Mouse (Mus musculus): ENCODE results near the gene Zfand3. TPM values are rescaled to one million over a fixed set of nuclear protein-coding genes. Genes with fewer than 3 reads are reported as not detected.

The Zfand3 gene
- total and polyA plus RNA-seq, 3 experiments: 23.2 to 44.0 (median 23.5) TPM

GRCm38 (mm10) chr17:30182063-30182462 lies 177.5 kb downstream of the Zfand3 start:
- peaks cover 4 to 34% of the 10 kb centered on the region in 2 experiments for H3K36me3 ChIP-seq (replicated peaks in 1 of 2; ENCODE audit: control insufficient read depth in 1 of 2, insufficient read depth in 1 of 2, low read length in 1 of 2)
- no peaks in the 10 kb centered on the region for H3K9me3 ChIP-seq (replicated peaks; ENCODE audit: low read length)
- H3K4me1 ChIP-seq (ENCODE audit: control insufficient read depth in 1 of 2, insufficient read depth in 2 of 2): peaks cover 9 to 50% of the 10 kb centered on the region in 2 experiments
- H3K79me2 ChIP-seq (replicated peaks; ENCODE audit: control insufficient read depth, extremely low read depth, insufficient read depth, poor library complexity, severe bottlenecking): no peaks in the 10 kb centered on the region
- H3K4me3 ChIP-seq (replicated peaks in 1 of 3; ENCODE audit: low read depth in 2 of 3, low read length in 2 of 3, poor library complexity in 1 of 3): no peak overlapping the region
- TF ChIP-seq MAFK (IDR thresholded peaks at IDR 0.05; ENCODE audit: insufficient replicate concordance, low read length) (no peak), CHD2 (IDR thresholded peaks at IDR 0.05; ENCODE audit: low read length) (no peak), UBTF (IDR thresholded peaks at IDR 0.05; ENCODE audit: low read depth, low read length) (no peak), KAT2A (IDR thresholded peaks at IDR 0.05; ENCODE audit: insufficient replicate concordance, low read length) (no peak), SMC3 (IDR thresholded peaks at IDR 0.05; ENCODE audit: low read depth, low read length) (no peak), RAD21 (IDR thresholded peaks at IDR 0.05; ENCODE audit: low read depth, low read length) (no peak), E2F4 (IDR thresholded peaks at IDR 0.05; ENCODE audit: insufficient replicate concordance, low read depth, low read length) (no peak), MEF2A (IDR thresholded peaks at IDR 0.05; ENCODE audit: borderline replicate concordance, low read depth, low read length) (no peak), IRF4 (IDR thresholded peaks at IDR 0.05; ENCODE audit: low read depth, low read length) (no peak), MXI1 (IDR thresholded peaks at IDR 0.05; ENCODE audit: low read depth, low read length) (no peak)
- H3K27ac ChIP-seq (ENCODE audit: insufficient read depth, low read depth): no peak overlapping the region
- no peak overlapping the region for H3K9ac ChIP-seq (ENCODE audit: insufficient read depth, low read depth)
- in situ Hi-C loops (cut with MboI; ENCODE audit: low pct_ligation_motif_present, low pct_unique_long_range_greater_than_20kb, low sequenced_read_pairs): no loop called here
- no peaks in the 10 kb centered on the region for H3K27me3 ChIP-seq (replicated peaks)
- no peak overlapping the region for H3K4me2 ChIP-seq (ENCODE audit: insufficient read depth, low read depth, poor library complexity, severe bottlenecking)
- DNase-seq (ENCODE audit: extremely low read depth): no peak
- dilution Hi-C loops (cut with MboI; ENCODE audit: extremely low pct_ligation_motif_present, extremely low pct_unique_long_range_greater_than_20kb, low sequenced_read_pairs): no loop called here

GRCm38 (mm10) chr17:30183561-30183960 lies 179.0 kb downstream of the Zfand3 start:
- Histone ChIP-seq H3K9me3 (replicated peaks; ENCODE audit: low read length) (no peaks in the 10 kb centered on the region), H3K4me2 (ENCODE audit: insufficient read depth, low read depth, poor library complexity, severe bottlenecking) (no peak overlapping the region), H3K36me3 (replicated peaks in 1 of 2; ENCODE audit: control insufficient read depth in 1 of 2, insufficient read depth in 1 of 2, low read length in 1 of 2) (peaks cover 2 to 21% of the 10 kb centered on the region in 2 experiments), H3K4me3 (replicated peaks in 1 of 3; ENCODE audit: low read depth in 2 of 3, low read length in 2 of 3, poor library complexity in 1 of 3) (no peak overlapping the region), H3K27me3 (replicated peaks) (no peaks in the 10 kb centered on the region), H3K27ac (ENCODE audit: insufficient read depth, low read depth) (no peak overlapping the region), H3K4me1 (ENCODE audit: control insufficient read depth in 1 of 2, insufficient read depth in 2 of 2) (peaks cover 9 to 59% of the 10 kb centered on the region in 2 experiments), H3K9ac (ENCODE audit: insufficient read depth, low read depth) (no peak overlapping the region), H3K79me2 (replicated peaks; ENCODE audit: control insufficient read depth, extremely low read depth, insufficient read depth, poor library complexity, severe bottlenecking) (no peaks in the 10 kb centered on the region)
- in situ Hi-C loops (cut with MboI; ENCODE audit: low pct_ligation_motif_present, low pct_unique_long_range_greater_than_20kb, low sequenced_read_pairs): no loop called here
- dilution Hi-C loops (cut with MboI; ENCODE audit: extremely low pct_ligation_motif_present, extremely low pct_unique_long_range_greater_than_20kb, low sequenced_read_pairs): no loop called here
- no peak for DNase-seq (ENCODE audit: extremely low read depth)
- TF ChIP-seq ZMIZ1 (IDR thresholded peaks at IDR 0.05; ENCODE audit: low read depth, low read length): no peak
- TF ChIP-seq CHD1 (IDR thresholded peaks at IDR 0.05; ENCODE audit: low read depth, low read length): no peak
- no peak for TF ChIP-seq USF2 (conservative IDR thresholded peaks at IDR 0.05; ENCODE audit: low read depth, low read length)
- no peak for TF ChIP-seq CHD2 (IDR thresholded peaks at IDR 0.05; ENCODE audit: low read length)

GRCm38 (mm10) chr17:30187154-30187553 lies 182.6 kb downstream of the Zfand3 start:
- dilution Hi-C loops (cut with MboI; ENCODE audit: extremely low pct_ligation_motif_present, extremely low pct_unique_long_range_greater_than_20kb, low sequenced_read_pairs): no loop called here
- H3K36me3 ChIP-seq (replicated peaks in 1 of 2; ENCODE audit: control insufficient read depth in 1 of 2, insufficient read depth in 1 of 2, low read length in 1 of 2): peaks cover 2 to 39% of the 10 kb centered on the region in 2 experiments
- H3K9me3 ChIP-seq (replicated peaks; ENCODE audit: low read length): no peaks in the 10 kb centered on the region
- H3K27ac ChIP-seq (ENCODE audit: insufficient read depth, low read depth): no peak overlapping the region
- TF ChIP-seq JUND (conservative IDR thresholded peaks at IDR 0.05; ENCODE audit: low read depth, low read length): no peak
- no peak for TF ChIP-seq HCFC1 (IDR thresholded peaks at IDR 0.05; ENCODE audit: low read depth, low read length)
- no peak for TF ChIP-seq ZMIZ1 (IDR thresholded peaks at IDR 0.05; ENCODE audit: low read depth, low read length)
- no peak for TF ChIP-seq POLR2AphosphoS2 (IDR thresholded peaks at IDR 0.05; ENCODE audit: low read depth, low read length)
- TF ChIP-seq MYC (IDR thresholded peaks at IDR 0.05; ENCODE audit: low read depth, low read length): no peak
- no peak for TF ChIP-seq CHD1 (IDR thresholded peaks at IDR 0.05; ENCODE audit: low read depth, low read length)
- no peak for TF ChIP-seq GABPA (IDR thresholded peaks at IDR 0.05; ENCODE audit: insufficient replicate concordance, low read depth, low read length)
- TF ChIP-seq CHD2 (IDR thresholded peaks at IDR 0.05; ENCODE audit: low read length): no peak
- no peak for TF ChIP-seq PAX5 (IDR thresholded peaks at IDR 0.05; ENCODE audit: low read length)
- no peak for TF ChIP-seq JUN (IDR thresholded peaks at IDR 0.05; ENCODE audit: insufficient read depth, low read depth, low read length)
- TF ChIP-seq ZNF384 (IDR thresholded peaks at IDR 0.05; ENCODE audit: low read depth, low read length): no peak
- TF ChIP-seq USF2 (conservative IDR thresholded peaks at IDR 0.05; ENCODE audit: low read depth, low read length): no peak
- no peak for TF ChIP-seq E2F4 (IDR thresholded peaks at IDR 0.05; ENCODE audit: insufficient replicate concordance, low read depth, low read length)
- TF ChIP-seq MAX (IDR thresholded peaks at IDR 0.05; ENCODE audit: low read length): no peak
- TF ChIP-seq TCF12 (IDR thresholded peaks at IDR 0.05; ENCODE audit: low read depth, low read length): no peak
- no peak for TF ChIP-seq UBTF (IDR thresholded peaks at IDR 0.05; ENCODE audit: low read depth, low read length)
- TF ChIP-seq RAD21 (IDR thresholded peaks at IDR 0.05; ENCODE audit: low read depth, low read length): no peak
- H3K27me3 ChIP-seq (replicated peaks): no peaks in the 10 kb centered on the region
- H3K4me1 ChIP-seq (ENCODE audit: control insufficient read depth in 1 of 2, insufficient read depth in 2 of 2): peaks cover 9 to 48% of the 10 kb centered on the region in 2 experiments
- no peak overlapping the region for H3K4me3 ChIP-seq (replicated peaks in 1 of 3; ENCODE audit: low read depth in 2 of 3, low read length in 2 of 3, poor library complexity in 1 of 3)
- H3K4me2 ChIP-seq (ENCODE audit: insufficient read depth, low read depth, poor library complexity, severe bottlenecking): no peak overlapping the region
- DNase-seq (ENCODE audit: extremely low read depth): no peak
- H3K79me2 ChIP-seq (replicated peaks; ENCODE audit: control insufficient read depth, extremely low read depth, insufficient read depth, poor library complexity, severe bottlenecking): no peaks in the 10 kb centered on the region
- H3K9ac ChIP-seq (ENCODE audit: insufficient read depth, low read depth): no peak overlapping the region
- in situ Hi-C loops (cut with MboI; ENCODE audit: low pct_ligation_motif_present, low pct_unique_long_range_greater_than_20kb, low sequenced_read_pairs): no loop called here
